Mouse (Mus musculus): ENCODE data around the gene Cyp4f17. TPM values are rescaled to one million over a fixed set of nuclear protein-coding genes. Genes with fewer than 3 reads are reported as not detected.
"Not testable (repeated sequence)": the region's sequence is repeated elsewhere in the genome, so short reads cannot be mapped to it uniquely, and the experiment has no call there.

Cyp4f17 gene
- polyA plus RNA-seq, 1 experiment from 2014 or later = 7.0 TPM

- not testable (repeated sequence) for H3K9me3 ChIP-seq (replicated peaks); ATAC-seq (replicated peaks; ENCODE audit: insufficient number of reproducible peaks, insufficient read depth, low FRiP score, low read depth); H3K4me2 ChIP-seq; H3K4me3 ChIP-seq; H3K27me3 ChIP-seq; H3K9ac ChIP-seq; H3K27ac ChIP-seq; H3K36me3 ChIP-seq; H3K4me1 ChIP-seq (replicated peaks)
- 67% methylated on average over 9 of the region's 9 CpGs for WGBS
Measured at GRCm38 (mm10) chr17:32554368-32554767, 48.5 kb downstream of the Cyp4f17 start.

GRCm38 (mm10) chr17:32563301-32563700 is 57.5 kb downstream of the Cyp4f17 start:
- not testable (repeated sequence) for ATAC-seq (replicated peaks; ENCODE audit: insufficient number of reproducible peaks, insufficient read depth, low FRiP score, low read depth); H3K9ac ChIP-seq

GRCm38 (mm10) chr17:32573286-32573685 is 67.4 kb downstream of the Cyp4f17 start:
- not testable (repeated sequence) for H3K4me3 ChIP-seq; H3K27ac ChIP-seq; ATAC-seq (replicated peaks; ENCODE audit: insufficient number of reproducible peaks, insufficient read depth, low FRiP score, low read depth); H3K9ac ChIP-seq; H3K4me1 ChIP-seq (replicated peaks); H3K4me2 ChIP-seq; H3K27me3 ChIP-seq; H3K36me3 ChIP-seq; H3K9me3 ChIP-seq (replicated peaks)
- WGBS = 67% methylated on average over 2 of the region's 2 CpGs

More at GRCm38 (mm10) chr17:32563301-32563700, 57.5 kb downstream of the Cyp4f17 start:
- H3K4me1 ChIP-seq (replicated peaks); H3K4me2 ChIP-seq; H3K27ac ChIP-seq; H3K36me3 ChIP-seq; H3K27me3 ChIP-seq; H3K4me3 ChIP-seq; H3K9me3 ChIP-seq (replicated peaks): not testable (repeated sequence)
- 87% methylated on average over 2 of the region's 2 CpGs for WGBS

GRCm38 (mm10) chr17:32577496-32578186 is 71.8 kb downstream of the Cyp4f17 start:
- Histone ChIP-seq H3K4me3 (no peak overlapping the region), H3K27me3 (no peaks in the 10 kb centered on the region), H3K4me2 (no peak overlapping the region), H3K9ac (no peak overlapping the region), H3K36me3 (no peaks in the 10 kb centered on the region), H3K9me3 (replicated peaks) (no peaks in the 10 kb centered on the region), H3K4me1 (replicated peaks) (no peaks in the 10 kb centered on the region), H3K27ac (no peak overlapping the region)
- no peak for ATAC-seq (replicated peaks; ENCODE audit: insufficient number of reproducible peaks, insufficient read depth, low FRiP score, low read depth)
- 51% methylated on average over 7 of the region's 7 CpGs for WGBS

Other genes with a start within 250 kb of the Cyp4f17 start
- 48.8 and 66.7 TPM in 2 replicates for gene Brd4, start 221.3 kb upstream of the Cyp4f17 start, polyA plus RNA-seq (2015; fragmentation: Nextera tagmentation; extraction: Ambion mirVana)
- 64.8 and 74.3 TPM in 2 replicates for gene Akap8, start 184.8 kb upstream of the Cyp4f17 start, polyA plus RNA-seq (2015; fragmentation: Nextera tagmentation; extraction: Ambion mirVana)
- gene Akap8l, start 155.4 kb upstream of the Cyp4f17 start, polyA plus RNA-seq (2015; fragmentation: Nextera tagmentation; extraction: Ambion mirVana) = 88.1 and 98.5 TPM in 2 replicates
- 13.1 and 16.9 TPM in 2 replicates for gene Wiz, start 116.6 kb upstream of the Cyp4f17 start, polyA plus RNA-seq (2015; fragmentation: Nextera tagmentation; extraction: Ambion mirVana)
- gene Rasal3, start 102.5 kb upstream of the Cyp4f17 start, polyA plus RNA-seq (2015; fragmentation: Nextera tagmentation; extraction: Ambion mirVana) = 1.9 and 10.0 TPM in 2 replicates
- gene Pglyrp2, start 81.9 kb upstream of the Cyp4f17 start, polyA plus RNA-seq (2015; fragmentation: Nextera tagmentation; extraction: Ambion mirVana) = 0.30 and 2.2 TPM in 2 replicates
- gene Cyp4f39, start 53.3 kb upstream of the Cyp4f17 start, polyA plus RNA-seq (2015; fragmentation: Nextera tagmentation; extraction: Ambion mirVana) = 0.49 and 0.58 TPM in 2 replicates
- 15.2 and 18.9 TPM in 2 replicates for gene Cyp4f16, start 30.5 kb downstream of the Cyp4f17 start, polyA plus RNA-seq (2015; fragmentation: Nextera tagmentation; extraction: Ambion mirVana)
- not detected in 2 replicates for gene Cyp4f37, start 115.3 kb downstream of the Cyp4f17 start, polyA plus RNA-seq (2015; fragmentation: Nextera tagmentation; extraction: Ambion mirVana)
- not detected in 2 replicates for gene Cyp4f40, start 152.8 kb downstream of the Cyp4f17 start, polyA plus RNA-seq (2015; fragmentation: Nextera tagmentation; extraction: Ambion mirVana)
- 0.19 TPM in 1 of 2 replicates, not detected in the other for gene Cyp4f15, start 179.6 kb downstream of the Cyp4f17 start, polyA plus RNA-seq (2015; fragmentation: Nextera tagmentation; extraction: Ambion mirVana)